Mouse (Mus musculus) bone marrow macrophage, adult 2 months (primary cell): ENCODE measurements around the gene Csf2rb.

ENCODE experiments used
- CTCF ChIP-seq: IDR thresholded peaks from 2 replicates; pipeline ENCODE4 v1.5.1; 2012; ENCODE audit warnings: low read depth, mild to moderate bottlenecking, low read length, moderate library complexity
- POLR2A ChIP-seq: IDR thresholded peaks from 2 replicates; pipeline ENCODE4 v1.6.1; 2012; ENCODE audit warnings: mild to moderate bottlenecking, low read depth, low read length, borderline replicate concordance

- no peak for TF ChIP-seq CTCF
- no peak for TF ChIP-seq POLR2A
These were observed 22.8 kb upstream of the Csf2rb start for GRCm38 (mm10) chr15:78302718-78303117.
